Mouse (Mus musculus) ES-E14 (cell line): ENCODE data around the gene Slc6a2.

Source experiments
- CHD2 ChIP-seq: IDR thresholded peaks from 2 replicates; pipeline ENCODE4 v1.6.1; 2014; ENCODE audit warnings: mild to moderate bottlenecking, low read depth, low read length, inconsistent platforms
- HCFC1 ChIP-seq: IDR thresholded peaks from 2 replicates; pipeline ENCODE4 v1.6.1; 2012; ENCODE audit warnings: low read length, inconsistent platforms, borderline replicate concordance; ENCODE audit not compliant: insufficient read depth
- MAFK ChIP-seq: IDR thresholded peaks from 2 replicates; pipeline ENCODE4 v1.6.1; 2014; ENCODE audit warnings: mild to moderate bottlenecking, low read depth, low read length, inconsistent platforms; ENCODE audit not compliant: insufficient read depth
- ZNF384 ChIP-seq: IDR thresholded peaks from 2 replicates; pipeline ENCODE4 v1.6.1; 2012; ENCODE audit warnings: low read depth, low read length, inconsistent platforms

DNA sequence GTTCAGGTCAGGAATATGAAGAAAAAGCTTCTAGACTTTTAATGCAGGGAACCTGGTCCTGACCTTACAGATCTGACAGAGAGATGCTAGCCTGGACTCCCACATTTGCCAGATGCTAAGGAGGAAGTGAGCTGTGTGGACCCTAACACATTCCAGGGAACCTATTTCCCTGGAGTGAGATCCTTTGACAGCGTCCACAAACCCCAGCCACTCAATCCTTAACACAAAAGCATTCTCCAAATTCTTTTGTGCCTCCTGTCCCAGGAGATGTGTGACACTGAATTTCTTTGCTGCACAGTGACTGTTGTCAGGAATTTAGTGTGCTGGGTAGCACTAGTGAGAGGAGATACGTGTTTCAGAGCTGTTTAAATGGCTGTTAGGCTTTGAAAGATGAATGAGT is 79.0 kb downstream of the Slc6a2 start:
- TF ChIP-seq HCFC1 (no peak), CHD2 (no peak), MAFK (no peak), ZNF384 (no peak)
